Mouse (Mus musculus) stomach, embryonic 14.5 days (tissue): ENCODE measurements around the gene Zfp65. TPM values are rescaled to one million over a fixed set of nuclear protein-coding genes. Genes with fewer than 3 reads are reported as not detected.
"Not testable (repeated sequence)": the region's sequence is repeated elsewhere in the genome, so short reads cannot be mapped to it uniquely, and the experiment has no call there.

Source experiments
- ATAC-seq: fragments of 200-750 bp; cut with Nextera tagmentation; 2 replicates; pipeline ENCODE4 v1.8.0; 2017; ENCODE audit warnings: low read depth, moderate TSS enrichment; ENCODE audit not compliant: insufficient number of reproducible peaks, insufficient read depth, low FRiP score
- H3K27ac ChIP-seq: fragments of 300-500 bp; sonication (generic); 2 replicates; pipeline ENCODE4 v1.5.1; 2014; ENCODE audit warnings: mild to moderate bottlenecking, low read length, moderate library complexity, mixed read lengths
- H3K27me3 ChIP-seq: fragments of 300-500 bp; sonication (generic); 2 replicates; pipeline ENCODE4 v1.6.1; 2014; ENCODE audit warnings: low read length, control low read depth, mixed read lengths; ENCODE audit not compliant: control insufficient read depth, insufficient read depth
- H3K36me3 ChIP-seq: fragments of 300-500 bp; sonication (generic); 2 replicates; pipeline ENCODE4 v1.6.1; 2014; ENCODE audit warnings: mild to moderate bottlenecking, control low read depth, low read length, moderate library complexity, mixed read lengths; ENCODE audit not compliant: control insufficient read depth, insufficient read depth
- H3K4me1 ChIP-seq: fragments of 300-500 bp; sonication (generic); 2 replicates; pipeline ENCODE4 v1.6.1; 2014; ENCODE audit warnings: low read length, control low read depth, mixed read lengths; ENCODE audit not compliant: control insufficient read depth, insufficient read depth
- H3K4me2 ChIP-seq: fragments of 300-500 bp; sonication (generic); replicated peaks from 2 replicates; pipeline ENCODE4 v1.6.1; 2014; ENCODE audit warnings: low read depth, low read length, control low read depth
- H3K4me3 ChIP-seq: fragments of 300-500 bp; sonication (generic); 2 replicates; pipeline ENCODE4 v1.5.1; 2014; ENCODE audit warnings: low read depth, low read length, control low read depth
- H3K9ac ChIP-seq: fragments of 300-500 bp; sonication (generic); replicated peaks from 2 replicates; pipeline ENCODE4 v1.6.1; 2014; ENCODE audit warnings: low read depth, mild to moderate bottlenecking, control low read depth, low read length, moderate library complexity, mixed read lengths
- H3K9me3 ChIP-seq: fragments of 300-500 bp; sonication (generic); 2 replicates; pipeline ENCODE4 v1.6.1; 2016; ENCODE audit warnings: low read depth, low read length, control low read depth; ENCODE audit not compliant: control insufficient read depth
- WGBS: fragments of 180-500 bp; shearing (Covaris S2); extraction: QIAGEN DNeasy Blood & Tissue Kit; methylation state at CpG from one replicate; pipeline ENCODE4 v1.1.7; 2014; 5-methylcytosine and 5-hydroxymethylcytosine counted together
- polyA plus RNA-seq: library from polyadenylated mRNA; unstranded; fragments of >200 nt; fragmentation: Nextera tagmentation; extraction: Ambion mirVana; gene quantifications from 2 replicates; pipeline ENCODE4 v1.2.1, GENCODE M21; 2014

Zfp65 gene
- polyA plus RNA-seq, result 3.5 and 5.0 TPM in 2 replicates

DNA sequence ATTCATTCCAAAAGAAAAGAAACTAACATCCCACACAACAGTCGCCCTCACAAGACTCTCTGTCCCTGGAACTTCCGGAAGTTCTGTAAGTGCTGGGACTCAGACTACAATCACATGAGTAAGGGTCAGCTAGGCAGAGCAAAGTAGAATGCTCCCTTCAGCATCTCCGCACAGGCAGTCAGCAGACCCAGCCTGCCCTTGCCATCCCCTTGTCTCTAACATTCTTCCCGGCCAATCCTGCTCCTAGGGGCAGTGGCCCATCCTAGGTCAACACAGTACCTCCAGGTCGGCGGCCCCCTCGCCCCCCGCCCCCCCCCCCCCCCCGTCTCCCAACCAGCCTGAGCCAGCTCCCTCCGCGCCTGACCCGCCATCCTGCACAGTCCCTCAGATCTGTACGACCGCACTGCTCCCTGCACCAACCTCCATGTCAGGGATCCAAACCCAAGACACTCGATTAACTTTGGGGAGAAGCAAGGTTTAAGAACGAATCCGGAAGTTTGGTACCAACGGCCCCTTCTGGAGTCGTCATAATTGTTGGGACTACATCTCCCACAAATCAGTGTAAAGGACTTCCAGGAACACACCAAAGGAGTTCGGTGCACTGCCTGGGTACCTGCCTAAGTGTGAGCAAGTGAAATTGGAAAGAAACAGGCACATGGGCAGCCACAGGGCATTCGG lies at the start of gene Zfp65:
TSS of gene Zfp65 (minus strand) at position 533 of the 678 bp plus-strand sequence.
- H3K4me1 ChIP-seq, result no peaks in the 10 kb centered on the region
- H3K9me3 ChIP-seq, result peaks cover 4% of the 10 kb centered on the region; the same call in 1 of the 2 replicates
- no peaks in the 10 kb centered on the region for H3K27me3 ChIP-seq
- WGBS, result 3% methylated on average over 18 of the region's 21 CpGs
- H3K4me2 ChIP-seq, result peak within 1 kb of the TSS; percentile 47
- H3K4me3 ChIP-seq, result peak within 1 kb of the TSS; percentile 52
- peak within 1 kb of the TSS; percentile 55 for H3K27ac ChIP-seq
- H3K9ac ChIP-seq, result peak within 1 kb of the TSS; percentile 67; the same call in 1 of the 2 replicates
- ATAC-seq, result peak; percentile 85
- H3K36me3 ChIP-seq, result no peaks in the 10 kb centered on the region

DNA sequence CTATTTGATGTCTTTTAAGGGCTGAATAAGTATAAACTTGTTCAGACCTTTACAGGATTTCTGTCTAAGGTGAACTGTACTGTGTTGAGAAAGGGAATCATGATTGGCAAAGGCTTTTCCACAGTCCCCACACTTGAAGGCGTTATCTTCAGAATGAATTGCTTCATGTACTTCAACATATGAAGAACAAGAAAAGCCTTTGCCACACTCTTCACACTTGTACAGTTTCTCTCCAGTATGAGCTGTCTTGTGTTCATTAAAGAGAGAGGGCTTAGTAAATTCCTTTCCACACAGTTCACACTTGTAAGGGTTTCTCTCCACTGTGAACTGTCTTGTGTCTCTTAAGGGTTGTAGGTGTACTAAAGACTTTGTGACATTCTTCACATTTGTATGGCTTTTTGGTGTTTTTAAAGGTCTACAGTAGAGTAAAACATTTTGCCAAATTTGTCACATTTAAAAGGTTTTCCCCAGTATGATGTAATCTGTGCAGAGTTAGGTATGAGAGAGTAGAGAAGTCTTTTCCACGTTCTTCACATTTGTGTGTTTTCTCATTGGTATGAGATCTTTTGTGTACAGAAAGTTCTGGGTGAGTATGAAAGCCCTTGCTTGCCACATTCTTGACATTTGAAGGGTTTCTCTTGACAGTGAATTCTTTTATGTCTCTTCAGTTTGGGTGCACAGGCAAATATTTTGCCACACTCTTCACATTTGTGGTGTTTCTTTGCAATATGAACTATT lies 34.2 kb upstream of the Zfp65 start:
- Histone ChIP-seq H3K4me3 (no peak overlapping the region), H3K36me3 (no peaks in the 10 kb centered on the region), H3K9ac (no peak overlapping the region), H3K27me3 (no peaks in the 10 kb centered on the region), H3K4me1 (no peaks in the 10 kb centered on the region), H3K27ac (no peak overlapping the region), H3K9me3 (no peaks in the 10 kb centered on the region), H3K4me2 (no peak overlapping the region)
- no peak for ATAC-seq
- WGBS, result 76% methylated on average over 2 of the region's 2 CpGs

DNA sequence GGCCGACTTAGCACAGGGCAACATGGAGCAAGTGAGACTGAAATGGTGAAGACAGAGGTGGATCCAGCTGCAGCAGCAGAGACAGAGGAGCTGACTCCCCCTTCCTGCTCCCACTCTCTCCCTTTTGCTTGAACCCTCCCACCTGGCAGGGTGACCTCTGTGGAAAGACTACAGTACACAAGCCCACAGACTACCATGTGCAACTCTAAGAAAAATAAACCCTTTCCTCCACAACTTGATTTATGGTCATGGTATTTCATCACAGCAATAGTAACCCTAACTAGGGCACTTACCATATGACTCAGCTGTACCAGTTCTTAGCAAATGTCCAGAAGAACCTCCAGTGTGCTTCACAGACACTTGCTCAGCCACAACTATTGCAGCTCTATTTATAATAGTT lies 31.0 kb upstream of the Zfp65 start:
- Histone ChIP-seq H3K4me3 (no peak overlapping the region), H3K9ac (no peak overlapping the region), H3K9me3 (no peaks in the 10 kb centered on the region), H3K4me2 (no peak overlapping the region), H3K27ac (no peak overlapping the region), H3K27me3 (no peaks in the 10 kb centered on the region), H3K36me3 (no peaks in the 10 kb centered on the region), H3K4me1 (no peaks in the 10 kb centered on the region)
- ATAC-seq, result no peak
- WGBS, result 47% methylated on average over 1 of the region's 1 CpGs

DNA sequence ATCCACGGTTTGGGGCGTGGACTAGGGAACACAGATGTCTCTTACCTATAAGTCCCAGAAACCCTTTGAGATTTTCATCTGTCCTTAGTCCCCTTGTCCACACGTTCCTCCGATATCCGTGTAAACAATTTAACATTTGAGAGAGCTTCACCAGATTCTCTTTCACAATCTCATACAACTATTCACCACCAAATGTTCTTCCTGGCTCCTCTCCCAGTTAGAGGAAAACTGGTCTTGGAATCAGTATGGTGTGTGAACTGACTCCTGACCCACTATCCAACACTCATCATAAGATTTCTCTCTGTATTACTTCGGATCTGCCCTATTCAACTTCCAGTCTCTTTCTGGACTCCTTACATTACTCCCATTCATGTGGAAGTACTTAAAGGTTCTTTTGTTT lies 26.8 kb upstream of the Zfp65 start:
- Histone ChIP-seq H3K9ac (no peak overlapping the region), H3K27ac (no peak overlapping the region), H3K4me2 (peak overlapping the region; percentile 32; the same call in 1 of the 2 replicates), H3K36me3 (no peaks in the 10 kb centered on the region; the same call in 1 of the 2 replicates), H3K27me3 (no peaks in the 10 kb centered on the region), H3K9me3 (no peaks in the 10 kb centered on the region), H3K4me3 (no peak overlapping the region), H3K4me1 (no peaks in the 10 kb centered on the region)
- no peak for ATAC-seq
- WGBS, result 78% methylated on average over 6 of the region's 6 CpGs

DNA sequence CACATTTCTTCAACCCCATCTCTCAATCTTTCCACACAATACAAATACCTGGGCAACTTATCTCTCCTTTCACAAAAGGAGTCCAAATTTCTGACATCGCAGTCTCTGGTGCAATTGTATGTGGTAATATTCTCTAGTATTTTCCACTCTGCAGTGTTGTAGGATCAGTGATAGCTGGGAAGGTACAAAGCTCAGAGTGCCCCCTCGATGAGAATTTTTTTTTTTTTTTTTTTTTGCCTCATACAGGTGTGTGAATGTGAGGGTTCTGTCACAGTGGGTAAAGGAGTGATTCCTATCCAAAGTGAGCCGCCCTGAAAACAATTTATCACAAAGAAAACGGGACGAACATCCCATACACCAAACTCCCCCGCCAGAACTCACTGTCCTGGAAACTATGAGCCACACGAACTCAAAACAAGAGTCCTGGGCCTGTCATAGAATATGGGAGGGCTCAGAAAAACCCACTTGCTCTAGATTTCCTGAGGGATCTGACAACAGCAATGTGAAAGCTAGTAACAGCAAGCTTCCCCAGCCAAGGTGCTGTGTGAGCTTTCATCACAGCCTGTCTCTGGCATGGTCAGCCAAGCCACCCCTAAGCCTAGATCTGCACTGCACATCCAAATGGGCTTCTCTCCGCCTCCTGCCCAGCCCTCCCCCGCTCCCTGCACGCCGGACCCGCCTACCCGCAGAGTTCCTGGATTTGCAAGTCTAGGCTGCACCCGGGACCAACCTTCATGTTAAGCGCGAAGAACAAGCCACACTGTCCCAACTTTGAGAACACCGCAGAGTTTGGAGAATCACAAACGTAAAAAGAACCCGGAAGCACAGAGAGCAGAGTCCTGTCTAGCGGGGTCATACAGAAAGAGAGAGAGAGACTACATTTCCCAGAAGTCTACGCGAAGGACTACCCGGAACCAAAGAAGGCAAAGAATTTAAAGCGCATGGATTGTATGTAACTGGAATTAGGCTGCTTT lies 25.6 kb upstream of the Zfp65 start, which contains the start of gene Zfp85:
TSS of gene Zfp85 (minus strand) at position 896 of the 974 bp plus-strand sequence.
- ATAC-seq, result peak; percentile 93
- no peaks in the 10 kb centered on the region for H3K9me3 ChIP-seq
- H3K27me3 ChIP-seq, result no peaks in the 10 kb centered on the region
- H3K4me2 ChIP-seq, result peak within 1 kb of the TSS; percentile 52
- no peaks in the 10 kb centered on the region for H3K4me1 ChIP-seq
- H3K9ac ChIP-seq, result 0 out of 2 replicates have a peak within 1 kb of the TSS, but pooled peaks have one; percentile 25
- WGBS, result 5% methylated on average over 24 of the region's 24 CpGs
- peak within 1 kb of the TSS; percentile 11; the same call in 1 of the 2 replicates for H3K27ac ChIP-seq
- H3K36me3 ChIP-seq, result no peaks in the 10 kb centered on the region; the same call in 1 of the 2 replicates
- H3K4me3 ChIP-seq, result peak within 1 kb of the TSS; percentile 39

DNA sequence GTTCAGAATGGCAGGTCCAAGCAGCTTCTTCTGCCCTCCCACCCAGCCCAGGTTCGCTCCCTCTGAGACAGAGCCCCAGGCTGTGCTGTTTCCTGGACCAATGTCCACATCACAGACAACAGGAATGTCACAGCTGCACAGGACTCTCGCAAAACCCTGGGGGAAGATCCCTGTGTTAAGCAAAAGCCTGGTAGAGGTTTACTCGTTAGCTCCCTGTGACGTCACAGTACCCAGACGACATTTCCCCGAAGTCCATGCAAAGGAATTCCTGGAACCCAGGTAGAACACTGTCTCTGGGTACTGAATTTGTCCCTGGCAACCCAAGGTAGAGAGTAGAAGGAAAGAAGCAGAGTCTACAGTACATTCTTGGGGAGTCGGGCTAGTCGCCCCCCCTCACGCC lies 14.9 kb upstream of the Zfp65 start:
- H3K27me3 ChIP-seq, result no peaks in the 10 kb centered on the region
- H3K4me3 ChIP-seq, result no peak overlapping the region
- H3K36me3 ChIP-seq, result peaks cover 6% of the 10 kb centered on the region; the same call in 1 of the 2 replicates
- WGBS, result 91% methylated on average over 9 of the region's 9 CpGs
- H3K27ac ChIP-seq, result no peak overlapping the region
- H3K9ac ChIP-seq, result no peak overlapping the region
- H3K4me1 ChIP-seq, result no peaks in the 10 kb centered on the region
- no peaks in the 10 kb centered on the region for H3K9me3 ChIP-seq
- no peak overlapping the region for H3K4me2 ChIP-seq
- ATAC-seq, result no peak

DNA sequence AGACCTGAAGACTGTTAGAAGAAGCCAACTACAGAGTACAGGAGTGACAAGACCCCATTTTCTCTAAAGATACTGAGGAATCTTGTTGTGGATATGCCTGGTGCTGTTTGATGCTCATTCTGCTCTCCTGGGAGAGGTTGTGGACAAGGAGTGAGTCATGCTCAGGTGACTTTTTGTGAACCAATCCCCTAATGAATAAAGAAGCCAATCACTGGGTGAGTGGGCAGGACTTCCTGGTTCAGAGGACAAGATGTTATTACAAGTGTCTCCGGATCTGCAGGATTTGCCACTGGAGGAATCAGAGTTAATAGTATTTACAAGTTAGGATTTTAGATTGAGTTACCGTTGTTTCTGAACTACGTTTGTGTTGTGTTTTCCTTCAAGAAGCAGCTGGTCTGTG lies 14.0 kb upstream of the Zfp65 start:
- Histone ChIP-seq H3K9me3 (no peaks in the 10 kb centered on the region), H3K4me2 (no peak overlapping the region), H3K4me3 (no peak overlapping the region), H3K9ac (no peak overlapping the region), H3K27ac (no peak overlapping the region), H3K4me1 (no peaks in the 10 kb centered on the region), H3K27me3 (no peaks in the 10 kb centered on the region), H3K36me3 (0 out of 2 replicates have a peak, but pooled peaks cover 1% of the 10 kb centered on the region)
- ATAC-seq, result no peak
- WGBS, result 87% methylated on average over 3 of the region's 3 CpGs

DNA sequence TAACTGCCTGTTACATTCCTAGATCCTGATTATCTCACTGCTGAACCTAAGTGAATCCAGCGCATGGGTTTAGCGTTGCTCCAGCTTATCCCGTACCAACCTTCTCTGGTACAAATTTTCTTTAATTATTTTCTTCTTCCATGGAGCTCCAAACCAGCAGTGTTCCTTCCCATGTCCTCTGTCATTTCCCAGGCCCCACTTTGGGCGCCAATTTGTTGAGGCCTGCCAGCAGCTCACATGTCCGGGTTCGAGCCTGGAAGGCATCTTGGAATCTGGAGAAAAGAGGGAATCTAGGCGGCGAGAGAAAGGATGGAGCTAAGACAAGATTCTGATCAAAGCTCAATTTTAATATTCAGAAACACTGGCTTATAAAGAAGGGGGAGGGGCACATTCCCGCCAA lies 5.4 kb upstream of the Zfp65 start:
- 92% methylated on average over 9 of the region's 9 CpGs for WGBS
- H3K36me3 ChIP-seq, result not testable (repeated sequence)

More for the DNA sequence above, 5.4 kb upstream of the Zfp65 start:
- ATAC-seq, H3K4me1 ChIP-seq, H3K4me3 ChIP-seq, H3K9ac ChIP-seq, H3K4me2 ChIP-seq, H3K27ac ChIP-seq, H3K27me3 ChIP-seq: not testable (repeated sequence)
- H3K9me3 ChIP-seq, result peaks cover 11% of the 10 kb centered on the region; the same call in 1 of the 2 replicates
